Mouse (Mus musculus): ENCODE results near the gene Cdkn1a. TPM values are rescaled to one million over a fixed set of nuclear protein-coding genes. Genes with fewer than 3 reads are reported as not detected.
"Not testable (repeated sequence)": the region's sequence is repeated elsewhere in the genome, so short reads cannot be mapped to it uniquely, and the experiment has no call there.

The Cdkn1a gene
- polyA plus RNA-seq, 1 experiment from 2014 or later: 43.3 TPM

- peak overlapping the region; percentile 83 for H3K4me2 ChIP-seq (ENCODE audit: low read length)
- H3K27ac ChIP-seq (ENCODE audit: low read depth, low read length): no peak overlapping the region
- peaks cover 18% of the 10 kb centered on the region for H3K27me3 ChIP-seq (replicated peaks; ENCODE audit: control insufficient read depth, insufficient read depth, low read length)
- DNase-seq (ENCODE audit: low spot score): no peak
- H3K9me3 ChIP-seq (replicated peaks; ENCODE audit: control insufficient read depth, low read length): no peaks in the 10 kb centered on the region
- no peaks in the 10 kb centered on the region for H3K36me3 ChIP-seq (ENCODE audit: control insufficient read depth, insufficient read depth, low read length)
- under 1% methylated on average over 65 of the region's 71 CpGs for WGBS
- H3K4me3 ChIP-seq (ENCODE audit: low read depth, low read length): peak overlapping the region; percentile 45
- peaks cover 14% of the 10 kb centered on the region for H3K4me1 ChIP-seq (ENCODE audit: control insufficient read depth, insufficient read depth, low read length)
- ATAC-seq: peak; percentile 22
- peak overlapping the region; percentile 63 for H3K9ac ChIP-seq (ENCODE audit: low read length)
Observed at GRCm38 (mm10) chr17:29094310-29095181, 3.8 kb downstream of the Cdkn1a start.

GRCm38 (mm10) chr17:29095201-29095733, 4.5 kb downstream of the Cdkn1a start:
- peak overlapping the region; percentile 63 for H3K9ac ChIP-seq (ENCODE audit: low read length)

GRCm38 (mm10) chr17:29096245-29096644, 5.5 kb downstream of the Cdkn1a start:
- Histone ChIP-seq H3K9ac (ENCODE audit: low read length) (no peak overlapping the region), H3K36me3 (ENCODE audit: control insufficient read depth, insufficient read depth, low read length) (no peaks in the 10 kb centered on the region), H3K27ac (ENCODE audit: low read depth, low read length) (no peak overlapping the region), H3K4me1 (ENCODE audit: control insufficient read depth, insufficient read depth, low read length) (peaks cover 14% of the 10 kb centered on the region), H3K27me3 (replicated peaks; ENCODE audit: control insufficient read depth, insufficient read depth, low read length) (peaks cover 18% of the 10 kb centered on the region), H3K4me3 (ENCODE audit: low read depth, low read length) (no peak overlapping the region), H3K9me3 (replicated peaks; ENCODE audit: control insufficient read depth, low read length) (no peaks in the 10 kb centered on the region), H3K4me2 (ENCODE audit: low read length) (no peak overlapping the region)
- no peak for DNase-seq (ENCODE audit: low spot score)
- no peak for ATAC-seq
- WGBS: 89% methylated on average over 6 of the region's 6 CpGs

More at GRCm38 (mm10) chr17:29095201-29095733, 4.5 kb downstream of the Cdkn1a start:
- 0 out of 2 replicates have a peak overlapping the region, but pooled peaks have one; percentile 3 for H3K27ac ChIP-seq (ENCODE audit: low read depth, low read length)
- H3K4me2 ChIP-seq (ENCODE audit: low read length): peak overlapping the region; percentile 83
- H3K27me3 ChIP-seq (replicated peaks; ENCODE audit: control insufficient read depth, insufficient read depth, low read length): peaks cover 18% of the 10 kb centered on the region
- ATAC-seq (peak; percentile 85), DNase-seq (ENCODE audit: low spot score) (peak; percentile 92)
- peaks cover 14% of the 10 kb centered on the region for H3K4me1 ChIP-seq (ENCODE audit: control insufficient read depth, insufficient read depth, low read length)
- no peaks in the 10 kb centered on the region for H3K36me3 ChIP-seq (ENCODE audit: control insufficient read depth, insufficient read depth, low read length)
- WGBS: 0% methylated on average over 44 of the region's 44 CpGs
- H3K4me3 ChIP-seq (ENCODE audit: low read depth, low read length): peak overlapping the region; percentile 45
- no peaks in the 10 kb centered on the region for H3K9me3 ChIP-seq (replicated peaks; ENCODE audit: control insufficient read depth, low read length)

- WGBS: 48% methylated on average over 7 of the region's 7 CpGs
- Histone ChIP-seq H3K9ac (ENCODE audit: low read length) (no peak overlapping the region; the same call in 1 of the 2 replicates), H3K27ac (ENCODE audit: low read depth, low read length) (no peak overlapping the region), H3K4me1 (ENCODE audit: control insufficient read depth, insufficient read depth, low read length) (peaks cover 14% of the 10 kb centered on the region), H3K27me3 (replicated peaks; ENCODE audit: control insufficient read depth, insufficient read depth, low read length) (peaks cover 18% of the 10 kb centered on the region), H3K4me3 (ENCODE audit: low read depth, low read length) (no peak overlapping the region), H3K4me2 (ENCODE audit: low read length) (no peak overlapping the region), H3K9me3 (replicated peaks; ENCODE audit: control insufficient read depth, low read length) (no peaks in the 10 kb centered on the region), H3K36me3 (ENCODE audit: control insufficient read depth, insufficient read depth, low read length) (no peaks in the 10 kb centered on the region)
- ATAC-seq (no peak), DNase-seq (ENCODE audit: low spot score) (no peak)
Observed at GRCm38 (mm10) chr17:29096851-29097561, 6.2 kb downstream of the Cdkn1a start.

- Histone ChIP-seq H3K9me3 (replicated peaks; ENCODE audit: control insufficient read depth, low read length) (no peaks in the 10 kb centered on the region), H3K4me2 (ENCODE audit: low read length) (no peak overlapping the region), H3K36me3 (ENCODE audit: control insufficient read depth, insufficient read depth, low read length) (no peaks in the 10 kb centered on the region), H3K27ac (ENCODE audit: low read depth, low read length) (no peak overlapping the region), H3K27me3 (replicated peaks; ENCODE audit: control insufficient read depth, insufficient read depth, low read length) (peaks cover 15% of the 10 kb centered on the region), H3K9ac (ENCODE audit: low read length) (no peak overlapping the region), H3K4me3 (ENCODE audit: low read depth, low read length) (no peak overlapping the region), H3K4me1 (ENCODE audit: control insufficient read depth, insufficient read depth, low read length) (peaks cover 14% of the 10 kb centered on the region)
- 91% methylated on average over 24 of the region's 24 CpGs for WGBS
- DNase-seq (ENCODE audit: low spot score): no peak
- ATAC-seq: no peak
Observed at GRCm38 (mm10) chr17:29098291-29098690, 7.5 kb downstream of the Cdkn1a start.

- Histone ChIP-seq H3K4me3 (ENCODE audit: low read depth, low read length) (no peak overlapping the region), H3K9ac (ENCODE audit: low read length) (no peak overlapping the region), H3K4me2 (ENCODE audit: low read length) (no peak overlapping the region), H3K27me3 (replicated peaks; ENCODE audit: control insufficient read depth, insufficient read depth, low read length) (peaks cover 7% of the 10 kb centered on the region), H3K4me1 (ENCODE audit: control insufficient read depth, insufficient read depth, low read length) (peaks cover 10% of the 10 kb centered on the region), H3K36me3 (ENCODE audit: control insufficient read depth, insufficient read depth, low read length) (no peaks in the 10 kb centered on the region), H3K27ac (ENCODE audit: low read depth, low read length) (no peak overlapping the region), H3K9me3 (replicated peaks; ENCODE audit: control insufficient read depth, low read length) (no peaks in the 10 kb centered on the region)
- no peak for DNase-seq (ENCODE audit: low spot score)
- ATAC-seq: no peak
- 88% methylated on average over 8 of the region's 8 CpGs for WGBS
Observed at GRCm38 (mm10) chr17:29099076-29099475, 8.3 kb downstream of the Cdkn1a start.

GRCm38 (mm10) chr17:29100627-29101026, 9.9 kb downstream of the Cdkn1a start:
- ATAC-seq (no peak), DNase-seq (ENCODE audit: low spot score) (no peak)
- Histone ChIP-seq H3K4me1 (ENCODE audit: control insufficient read depth, insufficient read depth, low read length) (no peaks in the 10 kb centered on the region), H3K9ac (ENCODE audit: low read length) (no peak overlapping the region), H3K27me3 (replicated peaks; ENCODE audit: control insufficient read depth, insufficient read depth, low read length) (no peaks in the 10 kb centered on the region), H3K4me3 (ENCODE audit: low read depth, low read length) (no peak overlapping the region), H3K4me2 (ENCODE audit: low read length) (no peak overlapping the region), H3K27ac (ENCODE audit: low read depth, low read length) (no peak overlapping the region), H3K36me3 (ENCODE audit: control insufficient read depth, insufficient read depth, low read length) (no peaks in the 10 kb centered on the region), H3K9me3 (replicated peaks; ENCODE audit: control insufficient read depth, low read length) (no peaks in the 10 kb centered on the region; the same call in 1 of the 2 replicates)
- 94% methylated on average over 7 of the region's 7 CpGs for WGBS

- H3K4me3 ChIP-seq (ENCODE audit: low read depth, low read length); H3K27me3 ChIP-seq (replicated peaks; ENCODE audit: control insufficient read depth, insufficient read depth, low read length); H3K4me1 ChIP-seq (ENCODE audit: control insufficient read depth, insufficient read depth, low read length); H3K36me3 ChIP-seq (ENCODE audit: control insufficient read depth, insufficient read depth, low read length); H3K9ac ChIP-seq (ENCODE audit: low read length); H3K27ac ChIP-seq (ENCODE audit: low read depth, low read length); H3K4me2 ChIP-seq (ENCODE audit: low read length); H3K9me3 ChIP-seq (replicated peaks; ENCODE audit: control insufficient read depth, low read length); DNase-seq (ENCODE audit: low spot score); ATAC-seq: not testable (repeated sequence)
- WGBS: 85% methylated on average over 6 of the region's 6 CpGs
Observed at GRCm38 (mm10) chr17:29110356-29110755, 19.6 kb downstream of the Cdkn1a start.
